Mouse (Mus musculus): Measurements from ENCODE around the gene Pcnx. TPM values are rescaled to one million over a fixed set of nuclear protein-coding genes. Genes with fewer than 3 reads are reported as not detected.

The Pcnx gene
- polyA plus RNA-seq, 1 experiment from 2014 or later = 2.3 TPM

- 5% methylated on average over 14 of the region's 14 CpGs for WGBS (ENCODE audit: insufficient replicate concordance)
- H3K9me3 ChIP-seq (replicated peaks; ENCODE audit: control insufficient read depth, low read length) = no peaks in the 10 kb centered on the region
- H3K27me3 ChIP-seq (ENCODE audit: control insufficient read depth, insufficient read depth, low read depth, low read length) = 0 out of 2 replicates have a peak, but pooled peaks cover 4% of the 10 kb centered on the region
- no peaks in the 10 kb centered on the region; the same call in 1 of the 2 replicates for H3K4me1 ChIP-seq (ENCODE audit: control insufficient read depth, low read depth, low read length)
- H3K36me3 ChIP-seq (ENCODE audit: control insufficient read depth, insufficient read depth) = no peaks in the 10 kb centered on the region
- no peak overlapping the region for H3K9ac ChIP-seq (ENCODE audit: low read depth, low read length)
- peak overlapping the region; percentile 27; the same call in 1 of the 2 replicates for H3K4me2 ChIP-seq (ENCODE audit: low read depth, low read length)
- no peak overlapping the region; the same call in 1 of the 2 replicates for H3K4me3 ChIP-seq (ENCODE audit: low read depth, low read length)
- no peak for ATAC-seq (ENCODE audit: low read depth)
- no peak overlapping the region for H3K27ac ChIP-seq (ENCODE audit: low read length)
Observed at GRCm38 (mm10) chr12:81844981-81845380, 14.8 kb upstream of the Pcnx start.

- no peak overlapping the region for H3K27ac ChIP-seq (ENCODE audit: low read length)
- H3K4me2 ChIP-seq (ENCODE audit: low read depth, low read length) = no peak overlapping the region
- no peaks in the 10 kb centered on the region for H3K36me3 ChIP-seq (ENCODE audit: control insufficient read depth, insufficient read depth)
- H3K9ac ChIP-seq (ENCODE audit: low read depth, low read length) = no peak overlapping the region
- 0 out of 2 replicates have a peak, but pooled peaks cover 4% of the 10 kb centered on the region for H3K27me3 ChIP-seq (ENCODE audit: control insufficient read depth, insufficient read depth, low read depth, low read length)
- no peak overlapping the region for H3K4me3 ChIP-seq (ENCODE audit: low read depth, low read length)
- no peaks in the 10 kb centered on the region; the same call in 1 of the 2 replicates for H3K4me1 ChIP-seq (ENCODE audit: control insufficient read depth, low read depth, low read length)
- no peak for ATAC-seq (ENCODE audit: low read depth)
- WGBS (ENCODE audit: insufficient replicate concordance) = 51% methylated on average over 8 of the region's 8 CpGs
- H3K9me3 ChIP-seq (replicated peaks; ENCODE audit: control insufficient read depth, low read length) = no peaks in the 10 kb centered on the region
Observed at GRCm38 (mm10) chr12:81849629-81850028, 10.2 kb upstream of the Pcnx start.

GRCm38 (mm10) chr12:81852551-81852950 is 7.3 kb upstream of the Pcnx start:
- Histone ChIP-seq H3K27me3 (ENCODE audit: control insufficient read depth, insufficient read depth, low read depth, low read length) (no peaks in the 10 kb centered on the region), H3K9ac (ENCODE audit: low read depth, low read length) (no peak overlapping the region), H3K4me3 (ENCODE audit: low read depth, low read length) (no peak overlapping the region), H3K4me1 (ENCODE audit: control insufficient read depth, low read depth, low read length) (peaks cover 4% of the 10 kb centered on the region), H3K36me3 (ENCODE audit: control insufficient read depth, insufficient read depth) (no peaks in the 10 kb centered on the region), H3K27ac (ENCODE audit: low read length) (no peak overlapping the region), H3K4me2 (ENCODE audit: low read depth, low read length) (no peak overlapping the region), H3K9me3 (replicated peaks; ENCODE audit: control insufficient read depth, low read length) (no peaks in the 10 kb centered on the region)
- WGBS (ENCODE audit: insufficient replicate concordance) = 68% methylated on average over 2 of the region's 2 CpGs
- ATAC-seq (ENCODE audit: low read depth) = no peak

- Histone ChIP-seq H3K9me3 (replicated peaks; ENCODE audit: control insufficient read depth, low read length) (no peaks in the 10 kb centered on the region), H3K4me1 (ENCODE audit: control insufficient read depth, low read depth, low read length) (peaks cover 4% of the 10 kb centered on the region), H3K36me3 (ENCODE audit: control insufficient read depth, insufficient read depth) (no peaks in the 10 kb centered on the region), H3K27me3 (ENCODE audit: control insufficient read depth, insufficient read depth, low read depth, low read length) (no peaks in the 10 kb centered on the region), H3K27ac (ENCODE audit: low read length) (no peak overlapping the region), H3K4me3 (ENCODE audit: low read depth, low read length) (no peak overlapping the region), H3K9ac (ENCODE audit: low read depth, low read length) (no peak overlapping the region), H3K4me2 (ENCODE audit: low read depth, low read length) (no peak overlapping the region)
- ATAC-seq (ENCODE audit: low read depth) = no peak
- WGBS (ENCODE audit: insufficient replicate concordance) = 74% methylated on average over 14 of the region's 14 CpGs
Observed at GRCm38 (mm10) chr12:81852977-81853376, 6.8 kb upstream of the Pcnx start.

GRCm38 (mm10) chr12:81853543-81853942 is 6.3 kb upstream of the Pcnx start:
- H3K27me3 ChIP-seq (ENCODE audit: control insufficient read depth, insufficient read depth, low read depth, low read length) = no peaks in the 10 kb centered on the region
- no peak for ATAC-seq (ENCODE audit: low read depth)
- no peaks in the 10 kb centered on the region for H3K9me3 ChIP-seq (replicated peaks; ENCODE audit: control insufficient read depth, low read length)
- 76% methylated on average over 8 of the region's 9 CpGs for WGBS (ENCODE audit: insufficient replicate concordance)
- H3K4me2 ChIP-seq (ENCODE audit: low read depth, low read length) = no peak overlapping the region
- no peak overlapping the region for H3K9ac ChIP-seq (ENCODE audit: low read depth, low read length)
- no peak overlapping the region for H3K27ac ChIP-seq (ENCODE audit: low read length)
- no peak overlapping the region for H3K4me3 ChIP-seq (ENCODE audit: low read depth, low read length)
- H3K36me3 ChIP-seq (ENCODE audit: control insufficient read depth, insufficient read depth) = no peaks in the 10 kb centered on the region
- H3K4me1 ChIP-seq (ENCODE audit: control insufficient read depth, low read depth, low read length) = peaks cover 4% of the 10 kb centered on the region

GRCm38 (mm10) chr12:81855031-81855430 is 4.8 kb upstream of the Pcnx start:
- peaks cover 4% of the 10 kb centered on the region for H3K4me1 ChIP-seq (ENCODE audit: control insufficient read depth, low read depth, low read length)
- 53% methylated on average over 8 of the region's 8 CpGs for WGBS (ENCODE audit: insufficient replicate concordance)
- no peak overlapping the region for H3K9ac ChIP-seq (ENCODE audit: low read depth, low read length)
- no peak for ATAC-seq (ENCODE audit: low read depth)
- H3K36me3 ChIP-seq (ENCODE audit: control insufficient read depth, insufficient read depth) = no peaks in the 10 kb centered on the region
- no peak overlapping the region for H3K27ac ChIP-seq (ENCODE audit: low read length)
- no peak overlapping the region for H3K4me3 ChIP-seq (ENCODE audit: low read depth, low read length)
- H3K9me3 ChIP-seq (replicated peaks; ENCODE audit: control insufficient read depth, low read length) = no peaks in the 10 kb centered on the region
- no peak overlapping the region for H3K4me2 ChIP-seq (ENCODE audit: low read depth, low read length)
- peaks cover 10% of the 10 kb centered on the region for H3K27me3 ChIP-seq (ENCODE audit: control insufficient read depth, insufficient read depth, low read depth, low read length)

GRCm38 (mm10) chr12:81856696-81857095 is 3.1 kb upstream of the Pcnx start:
- Histone ChIP-seq H3K4me2 (ENCODE audit: low read depth, low read length) (no peak overlapping the region), H3K36me3 (ENCODE audit: control insufficient read depth, insufficient read depth) (no peaks in the 10 kb centered on the region), H3K27me3 (ENCODE audit: control insufficient read depth, insufficient read depth, low read depth, low read length) (peaks cover 26% of the 10 kb centered on the region), H3K9me3 (replicated peaks; ENCODE audit: control insufficient read depth, low read length) (no peaks in the 10 kb centered on the region), H3K4me3 (ENCODE audit: low read depth, low read length) (no peak overlapping the region), H3K27ac (ENCODE audit: low read length) (no peak overlapping the region), H3K4me1 (ENCODE audit: control insufficient read depth, low read depth, low read length) (peaks cover 4% of the 10 kb centered on the region), H3K9ac (ENCODE audit: low read depth, low read length) (no peak overlapping the region)
- ATAC-seq (ENCODE audit: low read depth) = no peak
- WGBS (ENCODE audit: insufficient replicate concordance) = 43% methylated on average over 4 of the region's 4 CpGs

- H3K27me3 ChIP-seq (ENCODE audit: control insufficient read depth, insufficient read depth, low read depth, low read length) = peaks cover 32% of the 10 kb centered on the region
- H3K4me1 ChIP-seq (ENCODE audit: control insufficient read depth, low read depth, low read length) = peaks cover 7% of the 10 kb centered on the region
- no peak overlapping the region for H3K4me3 ChIP-seq (ENCODE audit: low read depth, low read length)
- WGBS (ENCODE audit: insufficient replicate concordance) = 53% methylated on average over 4 of the region's 4 CpGs
- no peak overlapping the region for H3K9ac ChIP-seq (ENCODE audit: low read depth, low read length)
- no peak overlapping the region for H3K27ac ChIP-seq (ENCODE audit: low read length)
- H3K36me3 ChIP-seq (ENCODE audit: control insufficient read depth, insufficient read depth) = no peaks in the 10 kb centered on the region
- no peaks in the 10 kb centered on the region for H3K9me3 ChIP-seq (replicated peaks; ENCODE audit: control insufficient read depth, low read length)
- no peak for ATAC-seq (ENCODE audit: low read depth)
- no peak overlapping the region for H3K4me2 ChIP-seq (ENCODE audit: low read depth, low read length)
Observed at GRCm38 (mm10) chr12:81857251-81857650, 2.6 kb upstream of the Pcnx start.

GRCm38 (mm10) chr12:81857978-81858569 is 1.7 kb upstream of the Pcnx start:
- H3K4me3 ChIP-seq (ENCODE audit: low read depth, low read length) = no peak overlapping the region
- no peaks in the 10 kb centered on the region for H3K9me3 ChIP-seq (replicated peaks; ENCODE audit: control insufficient read depth, low read length)
- H3K36me3 ChIP-seq (ENCODE audit: control insufficient read depth, insufficient read depth) = no peaks in the 10 kb centered on the region
- ATAC-seq (ENCODE audit: low read depth) = no peak
- no peak overlapping the region for H3K27ac ChIP-seq (ENCODE audit: low read length)
- peaks cover 10% of the 10 kb centered on the region for H3K4me1 ChIP-seq (ENCODE audit: control insufficient read depth, low read depth, low read length)
- WGBS (ENCODE audit: insufficient replicate concordance) = 72% methylated on average over 8 of the region's 8 CpGs
- no peak overlapping the region for H3K9ac ChIP-seq (ENCODE audit: low read depth, low read length)
- peaks cover 32% of the 10 kb centered on the region for H3K27me3 ChIP-seq (ENCODE audit: control insufficient read depth, insufficient read depth, low read depth, low read length)
- H3K4me2 ChIP-seq (ENCODE audit: low read depth, low read length) = no peak overlapping the region
